Mouse (Mus musculus) c-Kit-positive CD71-negative TER-119-negative erythroid progenitor cells, embryonic 14.5 days (primary cell): ENCODE data around the gene Olfr786.

Experiments
- DNase-seq: peaks from one replicate; pipeline ENCODE4 v3.0.0-alpha.2; 2013; ENCODE audit warnings: low read depth

The Olfr786 gene

GRCm38 (mm10) chr10:129427006-129427405, at the start of gene Olfr786:
Gene Olfr786, plus strand, starts transcription at chr10:129427306.
- DNase-seq, result no peak

- DNase-seq, result no peak
Measured at GRCm38 (mm10) chr10:129383783-129384182, 43.3 kb upstream of the Olfr786 start, which contains the start of gene Olfr784. Gene Olfr784, plus strand, starts transcription at chr10:129384083.

DNA sequence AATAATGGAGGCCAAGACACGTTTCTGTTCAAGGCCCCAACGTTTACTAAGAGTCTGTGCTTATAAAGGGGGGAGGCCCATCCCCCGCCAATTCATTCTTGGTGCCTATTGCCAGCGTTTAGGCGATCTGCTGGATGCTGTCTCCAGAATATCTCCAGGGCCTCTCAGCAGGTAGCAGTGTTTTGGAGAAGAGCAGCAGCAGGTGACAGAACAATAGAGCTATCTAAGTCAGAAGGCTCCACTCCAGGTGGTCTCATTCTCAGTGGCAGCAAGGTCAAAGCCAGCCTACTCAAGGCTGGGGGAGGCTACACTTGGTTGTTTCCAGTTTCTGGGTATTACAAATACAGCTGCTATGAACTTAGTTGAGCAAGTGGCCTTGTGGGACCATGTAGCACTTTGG, 26.2 kb upstream of the Olfr786 start:
- no peak for DNase-seq

DNA sequence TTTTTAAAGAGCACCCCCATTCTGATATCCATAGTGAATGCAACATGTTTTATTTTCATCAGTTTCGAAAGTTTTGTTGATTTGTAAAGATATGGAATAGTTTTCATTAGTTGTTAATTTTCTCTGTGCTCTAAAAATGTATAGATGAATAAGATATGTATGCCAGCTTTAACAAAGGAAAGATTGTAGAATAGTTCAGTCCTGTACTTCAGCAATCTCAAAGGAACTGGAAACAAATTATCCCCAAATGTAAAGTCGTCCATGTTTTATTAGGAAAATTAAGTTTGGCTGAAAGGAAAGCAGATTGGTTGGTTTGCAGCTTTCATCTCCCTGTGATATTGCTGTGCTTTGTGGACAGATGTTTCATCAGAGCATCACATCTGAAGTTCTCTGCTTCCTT, 22.0 kb upstream of the Olfr786 start, which contains the start of gene Olfr785:
Olfr785 (plus strand) TSS at position 301 of the 400 bp plus-strand sequence.
- DNase-seq, result no peak

DNA sequence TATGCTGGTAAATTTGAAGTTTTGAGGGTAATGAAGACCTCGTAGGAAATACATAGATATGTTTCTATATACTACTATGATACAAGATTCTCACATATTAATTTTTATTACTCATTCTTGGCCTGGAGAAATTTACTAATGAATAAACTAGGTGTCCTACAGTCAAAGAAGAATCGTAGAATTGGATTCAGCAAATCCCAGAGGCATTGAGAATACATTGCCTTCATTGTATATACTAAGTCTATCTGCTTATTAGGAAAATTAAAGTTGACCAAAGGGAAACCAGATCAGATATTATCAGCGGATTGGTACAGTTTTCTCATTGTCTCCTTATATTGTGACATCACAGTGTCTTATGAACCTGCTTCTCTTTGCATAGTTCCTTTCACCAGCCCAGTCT, 34.5 kb downstream of the Olfr786 start, which contains the start of gene Olfr787:
Olfr787 (plus strand) TSS at position 301 of the 400 bp plus-strand sequence.
- DNase-seq, result no peak

DNA sequence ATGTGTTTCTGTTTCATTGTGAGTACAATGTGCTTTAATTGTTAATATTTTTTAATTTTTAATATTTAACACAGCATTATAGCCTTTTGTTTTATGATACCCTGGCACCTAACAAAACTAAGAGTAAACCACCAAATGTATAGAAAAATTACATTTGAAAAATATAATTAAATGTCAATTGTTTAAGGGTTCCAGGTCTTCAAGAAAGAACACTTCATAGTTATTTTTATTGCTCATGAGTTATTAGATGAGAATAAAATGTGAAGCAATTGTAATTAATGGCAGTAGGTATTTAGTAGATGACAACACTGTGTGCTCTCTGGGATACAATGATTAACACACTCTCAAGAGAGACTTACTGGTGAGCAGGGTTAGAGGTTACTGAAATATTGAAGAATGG, 43.6 kb downstream of the Olfr786 start, which contains the start of gene Olfr788:
Olfr788 (plus strand) TSS at position 301 of the 400 bp plus-strand sequence.
- DNase-seq, result no peak

DNA sequence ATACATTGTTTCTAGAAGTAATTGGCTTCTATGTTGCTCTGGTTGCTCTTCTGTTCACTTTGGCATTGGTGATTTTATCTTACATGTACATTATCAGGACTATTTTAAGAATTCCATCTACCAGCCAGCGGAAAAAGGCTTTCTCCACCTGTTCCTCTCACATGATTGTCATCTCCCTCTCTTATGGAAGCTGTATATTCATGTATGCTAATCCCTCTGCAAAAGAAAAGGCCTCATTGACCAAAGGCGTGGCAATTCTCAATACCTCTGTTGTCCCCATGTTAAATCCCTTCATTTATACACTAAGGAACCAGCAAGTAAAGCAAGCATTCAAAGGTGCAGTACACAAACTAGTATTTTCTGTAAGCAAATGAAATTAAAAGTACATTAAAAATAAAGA, 46.1 kb downstream of the Olfr786 start:
- DNase-seq, result no peak

- DNase-seq, result no peak
Measured at GRCm38 (mm10) chr10:129473723-129474122, 46.6 kb downstream of the Olfr786 start.

DNA sequence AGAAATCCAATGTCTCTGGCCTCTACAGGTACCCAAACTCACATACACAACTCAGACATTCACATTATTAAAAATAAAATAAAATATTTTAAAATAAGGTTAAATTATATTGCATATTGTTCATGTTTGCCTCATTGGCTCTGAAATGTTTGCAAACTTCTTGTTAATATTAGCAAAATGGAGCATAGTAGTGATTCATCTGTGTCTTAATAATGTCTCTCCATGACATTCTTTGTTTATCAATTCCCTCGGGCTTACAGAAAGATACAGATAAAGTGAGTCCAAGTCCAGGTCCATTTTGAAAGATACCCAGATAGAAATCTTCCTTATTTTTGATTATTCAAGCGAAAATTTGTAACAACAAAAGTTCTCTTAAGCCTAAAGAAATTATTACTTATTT, 57.3 kb downstream of the Olfr786 start, which contains the start of gene Olfr789:
Olfr789 (plus strand) TSS at position 301 of the 400 bp plus-strand sequence.
- no peak for DNase-seq
